Comparison of ENCODE assay signal across 20 mouse cellular contexts in the genomic region with DNA sequence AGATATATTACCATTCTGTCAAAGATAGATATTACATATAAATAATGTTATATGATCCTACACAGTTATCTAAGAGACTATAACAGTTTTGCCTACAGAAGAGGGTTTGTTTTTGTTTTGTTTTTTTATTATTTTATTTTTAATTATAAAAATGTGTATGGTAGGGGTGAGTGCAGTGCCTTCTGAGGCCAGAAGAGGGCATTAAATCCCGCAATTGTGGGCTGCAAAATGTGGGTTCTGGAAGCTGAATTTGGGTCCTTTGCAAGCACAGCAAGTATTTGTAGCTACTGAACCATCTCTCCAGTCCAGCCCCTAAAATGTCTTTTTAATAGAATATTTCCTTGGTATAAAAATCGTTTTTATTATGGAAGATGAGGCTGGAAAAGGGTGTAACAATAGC. TPM values are rescaled to one million over a fixed set of nuclear protein-coding genes. Genes with fewer than 3 reads are reported as not detected.
DNase-seq lines count a peak whose midpoint lies in the region; ATAC-seq and TF ChIP-seq lines count a peak whose summit lies in the region.
"Had no signal": no experiment of that assay in that cellular context is flagged by ENCODE, and none has a peak within 500 bp of the region (broad histone marks: within the 10 kb centered on the region; RNA-seq: fewer than 3 reads in every experiment).

No protein-coding gene starts in this region.

- no peak for ATAC-seq in Patski
- ATAC-seq: forebrain, embryonic 15.5 days had no signal

- H3K36me3 ChIP-seq in E14TG2a.4 (ENCODE audit: insufficient read depth, low read length) = peaks cover 18% of the 10 kb centered on the region
- H3K36me3 ChIP-seq: forebrain, embryonic 15.5 days; midbrain, embryonic 12.5 days had no signal

- in situ Hi-C loops in Patski (cut with MboI; ENCODE audit: low pct_unique_long_range_greater_than_20kb) = no loop called here

- peak; percentile 38; the same call in 1 of the 2 replicates for TF ChIP-seq CTCF in gastrocnemius, adult 2 months (IDR thresholded peaks at IDR 0.05)
- peak; percentile 42 for TF ChIP-seq CTCF in left cerebral cortex, adult 2 months (IDR thresholded peaks at IDR 0.05)
- TF ChIP-seq CTCF in E14TG2a.4 (conservative IDR thresholded peaks at IDR 0.05; ENCODE audit: low read length) = peak; percentile 88
- TF ChIP-seq CTCF in Patski (IDR thresholded peaks at IDR 0.05) = peak; percentile 56

- no peak overlapping the region for H3K27ac ChIP-seq in gastrocnemius, adult 2 months
- H3K27ac ChIP-seq in left cerebral cortex, adult 2 months = no peak overlapping the region
- H3K27ac ChIP-seq: forebrain, embryonic 15.5 days; macrophage; midbrain, embryonic 12.5 days; neural tube, embryonic 13.5 days had no signal

- DNase-seq in gastrocnemius, adult 2 months = no peak
- no peak for DNase-seq in gastrocnemius, postnatal 14 days
- no peak for DNase-seq in left cerebral cortex, adult 2 months (ENCODE audit: extremely low spot score in 1 of 2, low spot score in 2 of 2)
- no peak for DNase-seq in left cerebral cortex, postnatal 10 days (ENCODE audit: extremely low spot score in 1 of 2, low spot score in 2 of 2)
- DNase-seq in Patski (ENCODE audit: low read depth, low spot score) = no peak
- no peak for DNase-seq in right cerebral cortex, adult 2 months (ENCODE audit: low spot score in 2 of 2)
- DNase-seq in neural tube, embryonic 10.5 days (ENCODE audit: extremely low spot score, low spot score) = no peak
- DNase-seq: cerebellum, adult 9-11 months; heart, postnatal 36 days; kidney, adult 9 months; lung, embryonic 14.5 days; right cerebral cortex, adult 18-20 months; spleen, adult 18-20 months; thymus, postnatal 36 days had no signal

- intact Hi-C loops in gastrocnemius, adult 2 months (cut with DNase I) = no loop called here
- intact Hi-C loops in gastrocnemius, postnatal 14 days (cut with DNase I; ENCODE audit: low total_unique reads) = no loop called here
- intact Hi-C loops in left cerebral cortex, adult 2 months (cut with DNase I) = no loop called here
- intact Hi-C loops in left cerebral cortex, postnatal 10 days (cut with DNase I) = no loop called here

- no peaks in the 10 kb centered on the region for H3K9me3 ChIP-seq in E14TG2a.4 (ENCODE audit: low read length)
- H3K9me3 ChIP-seq: forebrain, embryonic 15.5 days; G1E; midbrain, embryonic 12.5 days; neural tube, embryonic 13.5 days had no signal

- H3K4me3 ChIP-seq in gastrocnemius, adult 2 months = no peak overlapping the region
- H3K4me3 ChIP-seq in left cerebral cortex, adult 2 months = no peak overlapping the region
- H3K4me3 ChIP-seq in E14TG2a.4 (replicated peaks; ENCODE audit: low read length) = no peak overlapping the region
- H3K4me3 ChIP-seq: forebrain, embryonic 15.5 days; midbrain, embryonic 12.5 days; neural tube, embryonic 13.5 days had no signal

- H3K4me1 ChIP-seq in E14TG2a.4 (replicated peaks; ENCODE audit: low read depth, low read length) = peaks cover 12% of the 10 kb centered on the region

- H3K27me3 ChIP-seq in E14TG2a.4 (ENCODE audit: insufficient read depth, low read length) (no peaks in the 10 kb centered on the region), Patski (no peaks in the 10 kb centered on the region)
- H3K27me3 ChIP-seq: forebrain, embryonic 15.5 days; midbrain, embryonic 12.5 days; neural tube, embryonic 13.5 days had no signal

- POLR2A ChIA-PET in Patski (lab: Charles Lee) = no interaction called here

- CTCF ChIA-PET in Patski (lab: Charles Lee) = interaction anchor here (1.5 to 1.9 kb wide), 2 partner anchors 10 to 13 kb away, joined by 5 to 9 read pairs; no protein-coding TSS in a partner anchor

RNA-seq across cellular contexts. Expression of a gene that starts 2.3 kb away (rescaled TPM):
- 10 to 100 TPM in 1 of 2 experiments, 1 to 10 TPM in 1; 6.3 to 11.3 TPM for total RNA-seq in gastrocnemius, adult 2 months (2021)
- total RNA-seq in gastrocnemius, postnatal 14 days (2021) = 1 to 10 TPM; 7.3 to 7.4 TPM
- total RNA-seq in left cerebral cortex, adult 2 months (2021) = 10 to 100 TPM; 11.7 to 14.6 TPM
- 1 to 10 TPM; 9.2 to 9.8 TPM for total RNA-seq in left cerebral cortex, postnatal 10 days (2021)
- polyA plus RNA-seq in Patski (2021) = 14.5 TPM

RNA-seq across cellular contexts. Expression of a gene that starts 2.4 kb away (rescaled TPM):
- total RNA-seq in gastrocnemius, adult 2 months (2021) = 1 to 10 TPM in 1 of 2 experiments, under 1 TPM in 1; 0.31 to 1.6 TPM
- 1 to 10 TPM; 1.1 to 1.3 TPM for total RNA-seq in gastrocnemius, postnatal 14 days (2021)
- 1 to 10 TPM; 4.9 to 6.8 TPM for total RNA-seq in left cerebral cortex, adult 2 months (2021)
- total RNA-seq in left cerebral cortex, postnatal 10 days (2021) = 1 to 10 TPM; 6.1 to 6.3 TPM
- 10.6 TPM for polyA plus RNA-seq in Patski (2021)

RNA-seq across cellular contexts. Expression of a gene that starts 19.0 kb away (rescaled TPM):
- 10 to 100 TPM; 27.8 to 28.1 TPM for total RNA-seq in gastrocnemius, adult 2 months (2021)
- 10 to 100 TPM; 28.6 to 31.9 TPM for total RNA-seq in gastrocnemius, postnatal 14 days (2021)
- 10 to 100 TPM; 46.7 to 51.9 TPM for total RNA-seq in left cerebral cortex, adult 2 months (2021)
- 10 to 100 TPM; 72.3 to 73.8 TPM for total RNA-seq in left cerebral cortex, postnatal 10 days (2021)
- 51.6 TPM for polyA plus RNA-seq in Patski (2021)

Comparison
In these comparisons a context has a peak if more than half of its experiments do, and no peak if none do; other contexts are left out.
1. CTCF ChIP-seq: peak in every context shown above with its lines; median percentile 88 in E14TG2a.4; 56 in Patski; 42 in left cerebral cortex, adult 2 months; 38 in gastrocnemius, adult 2 months.